Mouse (Mus musculus): ENCODE results near the gene 2010109A12Rik. TPM values are rescaled to one million over a fixed set of nuclear protein-coding genes. Genes with fewer than 3 reads are reported as not detected.
A peak's percentile ranks its signal among the peaks of the same experiment; 100 is the strongest.

2010109A12Rik gene
- polyA plus RNA-seq (2015; fragmentation: Nextera tagmentation; extraction: Ambion mirVana), result 2.0 and 2.2 TPM in 2 replicates

- Histone ChIP-seq H3K4me1 (replicated peaks) (peaks cover 21% of the 10 kb centered on the region), H3K36me3 (peaks cover 3% of the 10 kb centered on the region), H3K9ac (peak within 1 kb of the TSS; percentile 96), H3K4me2 (peak within 1 kb of the TSS; percentile 68), H3K4me3 (peak within 1 kb of the TSS; percentile 94), H3K9me3 (no peaks in the 10 kb centered on the region), H3K27me3 (no peaks in the 10 kb centered on the region), H3K27ac (peak within 1 kb of the TSS; percentile 92)
- under 1% methylated on average over 74 of the region's 79 CpGs for WGBS
- peak; percentile 96 for ATAC-seq (ENCODE audit: low FRiP score)
Measured at GRCm38 (mm10) chr5:93206109-93207005, at the start of gene 2010109A12Rik, which contains the start of gene Ccni. 2010109A12Rik (plus strand) TSS chr5:93206518. Ccni (minus strand) TSS chr5:93206495.

- no peaks in the 10 kb centered on the region for H3K9me3 ChIP-seq
- H3K4me3 ChIP-seq, result no peak overlapping the region
- H3K36me3 ChIP-seq, result peaks cover 80% of the 10 kb centered on the region
- no peak overlapping the region for H3K9ac ChIP-seq
- H3K27ac ChIP-seq, result no peak overlapping the region
- no peaks in the 10 kb centered on the region for H3K27me3 ChIP-seq
- 83% methylated on average over 3 of the region's 3 CpGs for WGBS
- H3K4me1 ChIP-seq (replicated peaks), result no peaks in the 10 kb centered on the region
- H3K4me2 ChIP-seq, result no peak overlapping the region
- ATAC-seq (ENCODE audit: low FRiP score), result no peak; the same call in 1 of the 2 replicates
Measured at GRCm38 (mm10) chr5:93163541-93163940, 42.8 kb upstream of the 2010109A12Rik start.

- Histone ChIP-seq H3K4me1 (replicated peaks) (no peaks in the 10 kb centered on the region), H3K27ac (no peak overlapping the region), H3K9ac (no peak overlapping the region), H3K36me3 (peaks cover 74% of the 10 kb centered on the region), H3K4me3 (no peak overlapping the region), H3K27me3 (no peaks in the 10 kb centered on the region), H3K9me3 (no peaks in the 10 kb centered on the region), H3K4me2 (no peak overlapping the region)
- 94% methylated on average over 11 of the region's 11 CpGs for WGBS
- ATAC-seq (ENCODE audit: low FRiP score), result no peak
Measured at GRCm38 (mm10) chr5:93167919-93168516, 38.3 kb upstream of the 2010109A12Rik start.

- H3K27me3 ChIP-seq, result no peaks in the 10 kb centered on the region
- H3K4me2 ChIP-seq, result no peak overlapping the region
- no peaks in the 10 kb centered on the region for H3K4me1 ChIP-seq (replicated peaks)
- WGBS, result 89% methylated on average over 6 of the region's 6 CpGs
- no peaks in the 10 kb centered on the region for H3K9me3 ChIP-seq
- peaks cover 78% of the 10 kb centered on the region for H3K36me3 ChIP-seq
- H3K27ac ChIP-seq, result no peak overlapping the region
- H3K4me3 ChIP-seq, result no peak overlapping the region
- no peak overlapping the region for H3K9ac ChIP-seq
- no peak for ATAC-seq (ENCODE audit: low FRiP score)
Measured at GRCm38 (mm10) chr5:93168654-93169053, 37.7 kb upstream of the 2010109A12Rik start.

GRCm38 (mm10) chr5:93171420-93171819 lies 34.9 kb upstream of the 2010109A12Rik start:
- H3K36me3 ChIP-seq, result peaks cover 77% of the 10 kb centered on the region

GRCm38 (mm10) chr5:93172536-93172935 lies 33.8 kb upstream of the 2010109A12Rik start:
- H3K9ac ChIP-seq, result no peak overlapping the region
- no peak for ATAC-seq (ENCODE audit: low FRiP score)
- H3K4me3 ChIP-seq, result no peak overlapping the region
- H3K9me3 ChIP-seq, result no peaks in the 10 kb centered on the region
- H3K4me1 ChIP-seq (replicated peaks), result no peaks in the 10 kb centered on the region
- 86% methylated on average over 6 of the region's 6 CpGs for WGBS
- no peak overlapping the region for H3K4me2 ChIP-seq
- no peak overlapping the region for H3K27ac ChIP-seq
- no peaks in the 10 kb centered on the region for H3K27me3 ChIP-seq
- H3K36me3 ChIP-seq, result peaks cover 75% of the 10 kb centered on the region

More at GRCm38 (mm10) chr5:93171420-93171819, 34.9 kb upstream of the 2010109A12Rik start:
- Histone ChIP-seq H3K4me3 (no peak overlapping the region), H3K4me1 (replicated peaks) (no peaks in the 10 kb centered on the region), H3K9ac (no peak overlapping the region), H3K27me3 (no peaks in the 10 kb centered on the region), H3K4me2 (no peak overlapping the region), H3K27ac (no peak overlapping the region), H3K9me3 (no peaks in the 10 kb centered on the region)
- WGBS, result 96% methylated on average over 15 of the region's 15 CpGs
- no peak for ATAC-seq (ENCODE audit: low FRiP score)

- H3K36me3 ChIP-seq, result peaks cover 73% of the 10 kb centered on the region
Measured at GRCm38 (mm10) chr5:93174675-93175074, 31.6 kb upstream of the 2010109A12Rik start.

GRCm38 (mm10) chr5:93178616-93179015 lies 27.7 kb upstream of the 2010109A12Rik start:
- 88% methylated on average over 6 of the region's 6 CpGs for WGBS
- no peak overlapping the region for H3K4me2 ChIP-seq
- no peak for ATAC-seq (ENCODE audit: low FRiP score)
- H3K4me3 ChIP-seq, result no peak overlapping the region
- peaks cover 57% of the 10 kb centered on the region for H3K36me3 ChIP-seq
- no peaks in the 10 kb centered on the region for H3K4me1 ChIP-seq (replicated peaks)
- H3K27me3 ChIP-seq, result no peaks in the 10 kb centered on the region
- no peak overlapping the region for H3K9ac ChIP-seq
- H3K27ac ChIP-seq, result no peak overlapping the region
- H3K9me3 ChIP-seq, result no peaks in the 10 kb centered on the region

More at GRCm38 (mm10) chr5:93174675-93175074, 31.6 kb upstream of the 2010109A12Rik start:
- Histone ChIP-seq H3K4me3 (no peak overlapping the region), H3K4me1 (replicated peaks) (no peaks in the 10 kb centered on the region), H3K9me3 (no peaks in the 10 kb centered on the region), H3K9ac (no peak overlapping the region), H3K27me3 (no peaks in the 10 kb centered on the region), H3K27ac (no peak overlapping the region), H3K4me2 (no peak overlapping the region)
- 89% methylated on average over 6 of the region's 6 CpGs for WGBS
- no peak for ATAC-seq (ENCODE audit: low FRiP score)

GRCm38 (mm10) chr5:93180252-93180651 lies 26.1 kb upstream of the 2010109A12Rik start:
- no peaks in the 10 kb centered on the region for H3K27me3 ChIP-seq
- H3K36me3 ChIP-seq, result peaks cover 55% of the 10 kb centered on the region
- H3K9ac ChIP-seq, result no peak overlapping the region
- no peaks in the 10 kb centered on the region for H3K4me1 ChIP-seq (replicated peaks)
- no peak overlapping the region for H3K4me3 ChIP-seq
- WGBS, result 77% methylated on average over 2 of the region's 2 CpGs
- no peak overlapping the region for H3K27ac ChIP-seq
- no peaks in the 10 kb centered on the region for H3K9me3 ChIP-seq
- no peak overlapping the region for H3K4me2 ChIP-seq
- ATAC-seq (ENCODE audit: low FRiP score), result no peak

GRCm38 (mm10) chr5:93183311-93183710 lies 23.0 kb upstream of the 2010109A12Rik start:
- ATAC-seq (ENCODE audit: low FRiP score), result no peak
- Histone ChIP-seq H3K27ac (no peak overlapping the region), H3K4me1 (replicated peaks) (no peaks in the 10 kb centered on the region), H3K27me3 (no peaks in the 10 kb centered on the region), H3K4me3 (no peak overlapping the region), H3K36me3 (peaks cover 55% of the 10 kb centered on the region), H3K9me3 (no peaks in the 10 kb centered on the region), H3K9ac (no peak overlapping the region), H3K4me2 (no peak overlapping the region)
- 87% methylated on average over 6 of the region's 6 CpGs for WGBS

GRCm38 (mm10) chr5:93184548-93184947 lies 21.8 kb upstream of the 2010109A12Rik start:
- Histone ChIP-seq H3K4me2 (no peak overlapping the region), H3K4me1 (replicated peaks) (no peaks in the 10 kb centered on the region), H3K36me3 (peaks cover 55% of the 10 kb centered on the region), H3K27ac (no peak overlapping the region), H3K9me3 (no peaks in the 10 kb centered on the region), H3K4me3 (no peak overlapping the region), H3K9ac (no peak overlapping the region), H3K27me3 (no peaks in the 10 kb centered on the region)
- ATAC-seq (ENCODE audit: low FRiP score), result no peak
- WGBS, result 93% methylated on average over 6 of the region's 6 CpGs

- WGBS, result 72% methylated on average over 3 of the region's 3 CpGs
- no peaks in the 10 kb centered on the region for H3K27me3 ChIP-seq
- no peak for ATAC-seq (ENCODE audit: low FRiP score)
- no peaks in the 10 kb centered on the region for H3K4me1 ChIP-seq (replicated peaks)
- peaks cover 37% of the 10 kb centered on the region for H3K36me3 ChIP-seq
- no peak overlapping the region for H3K27ac ChIP-seq
- no peak overlapping the region for H3K9ac ChIP-seq
- H3K4me3 ChIP-seq, result no peak overlapping the region
- no peaks in the 10 kb centered on the region for H3K9me3 ChIP-seq
- no peak overlapping the region for H3K4me2 ChIP-seq
Measured at GRCm38 (mm10) chr5:93189607-93190006, 16.7 kb upstream of the 2010109A12Rik start.

Measured in hindbrain, embryonic 13.5 days (tissue).